Mouse (Mus musculus) liver (tissue): Measurements from ENCODE around the gene Nxpe4.
"Not testable (repeated sequence)": the region's sequence is repeated elsewhere in the genome, so short reads cannot be mapped to it uniquely, and the experiment has no call there.

Source experiments
- DNase-seq: peaks from one replicate; pipeline ENCODE4 v3.0.0-alpha.2; 2020; ENCODE audit warnings: mixed read lengths

The Nxpe4 gene

GRCm38 (mm10) chr9:48241791-48242190 lies 80.0 kb downstream of the Nxpe4 start:
- DNase-seq, result no peak

- DNase-seq, result no peak
Measured at GRCm38 (mm10) chr9:48242756-48243155, 80.9 kb downstream of the Nxpe4 start.

GRCm38 (mm10) chr9:48244175-48244574 lies 82.4 kb downstream of the Nxpe4 start:
- DNase-seq, result no peak

GRCm38 (mm10) chr9:48245525-48245924 lies 83.7 kb downstream of the Nxpe4 start:
- no peak for DNase-seq

- DNase-seq, result no peak
Measured at GRCm38 (mm10) chr9:48247276-48247675, 85.5 kb downstream of the Nxpe4 start.

GRCm38 (mm10) chr9:48252236-48252635 lies 90.4 kb downstream of the Nxpe4 start:
- DNase-seq, result no peak

GRCm38 (mm10) chr9:48257001-48257400 lies 95.2 kb downstream of the Nxpe4 start:
- no peak for DNase-seq

GRCm38 (mm10) chr9:48257741-48258423 lies 96.1 kb downstream of the Nxpe4 start:
- DNase-seq, result peak; percentile 34

- DNase-seq, result no peak
Measured at GRCm38 (mm10) chr9:48264616-48265015, 102.8 kb downstream of the Nxpe4 start.

- DNase-seq, result no peak
Measured at GRCm38 (mm10) chr9:48265491-48265890, 103.7 kb downstream of the Nxpe4 start.

- DNase-seq, result peak; percentile 78
Measured at GRCm38 (mm10) chr9:48266286-48267027, 104.6 kb downstream of the Nxpe4 start.

- peak; percentile 53 for DNase-seq
Measured at GRCm38 (mm10) chr9:48267028-48267441, 105.2 kb downstream of the Nxpe4 start.

- DNase-seq, result no peak
Measured at GRCm38 (mm10) chr9:48267960-48268359, 106.1 kb downstream of the Nxpe4 start.

GRCm38 (mm10) chr9:48276831-48277230 lies 115.0 kb downstream of the Nxpe4 start:
- DNase-seq, result no peak

- no peak for DNase-seq
Measured at GRCm38 (mm10) chr9:48284221-48284620, 122.4 kb downstream of the Nxpe4 start.

- DNase-seq, result no peak
Measured at GRCm38 (mm10) chr9:48290281-48290680, 128.5 kb downstream of the Nxpe4 start.

GRCm38 (mm10) chr9:48294754-48295153 lies 132.9 kb downstream of the Nxpe4 start:
- no peak for DNase-seq

GRCm38 (mm10) chr9:48298983-48299382 lies 137.2 kb downstream of the Nxpe4 start:
- DNase-seq, result no peak

- not testable (repeated sequence) for DNase-seq
Measured at GRCm38 (mm10) chr9:48303564-48303963, 141.7 kb downstream of the Nxpe4 start.

- no peak for DNase-seq
Measured at GRCm38 (mm10) chr9:48311241-48311640, 149.4 kb downstream of the Nxpe4 start.

- DNase-seq, result no peak
Measured at GRCm38 (mm10) chr9:48314194-48314593, 152.4 kb downstream of the Nxpe4 start.

- no peak for DNase-seq
Measured at GRCm38 (mm10) chr9:48315825-48316224, 154.0 kb downstream of the Nxpe4 start.

GRCm38 (mm10) chr9:48326338-48326737 lies 164.5 kb downstream of the Nxpe4 start:
- no peak for DNase-seq

- DNase-seq, result no peak
Measured at GRCm38 (mm10) chr9:48329597-48329996, 167.8 kb downstream of the Nxpe4 start.
